Mouse (Mus musculus): ENCODE measurements around the gene Rpl22l1. TPM values are rescaled to one million over a fixed set of nuclear protein-coding genes. Genes with fewer than 3 reads are reported as not detected.
"Not testable (repeated sequence)": the region's sequence is repeated elsewhere in the genome, so short reads cannot be mapped to it uniquely, and the experiment has no call there.

The Rpl22l1 gene
- total RNA-seq, 2 experiments from 2014 or later: 164 to 179 TPM

- intact Hi-C loops (cut with DNase I; ENCODE audit: low total_unique reads): no loop called here
- no peak for DNase-seq
Measured at GRCm38 (mm10) chr3:28827605-28828004, 22.4 kb downstream of the Rpl22l1 start.

DNA sequence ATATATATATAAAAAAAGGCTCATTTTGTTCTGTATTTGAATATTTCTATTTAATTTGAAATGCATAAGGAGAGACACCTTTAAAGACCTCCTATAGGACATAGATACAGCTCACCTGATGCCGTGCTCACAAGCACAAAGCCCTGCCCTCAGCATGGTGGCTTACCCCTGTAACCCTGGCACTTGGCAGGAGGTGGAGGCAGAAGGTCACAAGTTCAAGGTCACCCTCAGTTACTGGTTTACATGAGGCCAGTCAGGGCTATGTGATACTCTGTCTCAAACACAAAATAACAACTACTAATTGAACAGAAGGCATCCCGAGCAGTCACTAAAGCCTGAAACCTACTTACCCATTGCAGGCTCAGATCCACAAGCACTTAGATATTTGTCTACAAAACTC lies 24.2 kb downstream of the Rpl22l1 start:
- intact Hi-C loops (cut with DNase I; ENCODE audit: low total_unique reads): no loop called here
- no peak for DNase-seq

GRCm38 (mm10) chr3:28836796-28837371 lies 31.6 kb downstream of the Rpl22l1 start:
- no peak for DNase-seq
- intact Hi-C loops (cut with DNase I; ENCODE audit: low total_unique reads): no loop called here

GRCm38 (mm10) chr3:28841886-28842649 lies 36.8 kb downstream of the Rpl22l1 start:
- no peak for DNase-seq
- intact Hi-C loops (cut with DNase I; ENCODE audit: low total_unique reads): no loop called here

DNA sequence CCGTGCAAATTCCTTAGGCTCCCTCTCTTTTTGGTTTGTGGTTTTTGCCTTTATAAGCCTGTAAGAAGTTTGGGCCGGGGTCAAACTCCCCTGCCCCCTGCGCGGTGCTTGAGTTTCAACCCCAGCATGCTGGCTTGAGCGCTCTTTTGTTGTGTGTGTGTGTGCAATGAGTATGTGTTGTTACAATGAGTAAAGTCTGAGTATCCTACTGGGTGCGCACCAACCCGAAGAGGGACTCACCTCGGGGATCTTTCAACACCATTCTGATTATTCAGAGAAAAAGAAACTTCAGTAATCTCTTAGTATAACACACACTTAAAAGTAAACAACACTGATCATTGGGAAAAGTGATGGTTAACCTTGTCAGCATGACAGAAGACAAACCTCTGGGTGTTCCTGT lies 38.0 kb downstream of the Rpl22l1 start:
- intact Hi-C loops (cut with DNase I; ENCODE audit: low total_unique reads): no loop called here
- no peak for DNase-seq

- intact Hi-C loops (cut with DNase I; ENCODE audit: low total_unique reads): no loop called here
- no peak for DNase-seq
Measured at GRCm38 (mm10) chr3:28847115-28847514, 41.9 kb downstream of the Rpl22l1 start.

DNA sequence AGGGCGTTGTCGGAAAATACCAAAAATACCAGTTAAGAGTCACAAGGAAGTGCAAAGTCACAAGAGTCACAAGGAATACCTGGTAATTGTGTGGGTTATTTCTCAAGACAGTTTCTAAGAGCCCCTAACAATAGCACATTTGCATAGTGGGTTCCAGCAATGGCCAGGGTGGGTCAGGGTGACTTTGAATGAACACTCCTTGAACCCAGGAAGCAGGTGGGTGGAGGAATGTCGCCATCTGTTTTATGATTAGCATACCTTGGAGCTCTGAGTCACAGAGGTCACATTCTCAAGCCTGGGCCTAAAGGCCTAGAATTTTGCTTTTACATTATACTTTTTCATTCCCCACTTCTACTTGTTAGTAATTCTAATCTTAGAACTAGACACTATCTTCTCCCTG lies 46.9 kb downstream of the Rpl22l1 start:
- intact Hi-C loops (cut with DNase I; ENCODE audit: low total_unique reads); DNase-seq: not testable (repeated sequence)

Other genes starting within 250 kb of the Rpl22l1 start
- not detected for gene Slc2a2, start 107.5 kb upstream of the Rpl22l1 start, total RNA-seq (2021)
- 1 to 10 TPM; 1.5 TPM for gene Eif5a2, start 24.2 kb upstream of the Rpl22l1 start, total RNA-seq (2021)
- not detected for gene Gm1527, start 87.2 kb downstream of the Rpl22l1 start, total RNA-seq (2021)

Measured in gastrocnemius, postnatal 14 days (tissue).